Mouse (Mus musculus) forebrain, embryonic 13.5 days (tissue): Measurements from ENCODE around the gene Ndc80. TPM values are rescaled to one million over a fixed set of nuclear protein-coding genes. Genes with fewer than 3 reads are reported as not detected.

Experiments
- ATAC-seq: fragments of 200-750 bp; cut with Nextera tagmentation; 2 replicates; pipeline ENCODE4 v1.8.0; 2017
- H3K27ac ChIP-seq: fragments of 300-500 bp; sonication (generic); 2 replicates; pipeline ENCODE4 v1.5.1; 2015; ENCODE audit warnings: inconsistent platforms, mild to moderate bottlenecking, moderate library complexity
- H3K27me3 ChIP-seq: fragments of 300-500 bp; sonication (generic); 2 replicates; pipeline ENCODE4 v1.6.1; 2015; ENCODE audit warnings: mild to moderate bottlenecking, inconsistent platforms
- H3K36me3 ChIP-seq: fragments of 300-500 bp; sonication (generic); 2 replicates; pipeline ENCODE4 v1.6.1; 2015; ENCODE audit warnings: mild to moderate bottlenecking, inconsistent platforms; ENCODE audit not compliant: poor library complexity, severe bottlenecking
- H3K4me1 ChIP-seq: fragments of 300-500 bp; sonication (generic); 2 replicates; pipeline ENCODE4 v1.6.1; 2015; ENCODE audit warnings: inconsistent platforms
- H3K4me2 ChIP-seq: fragments of 300-500 bp; sonication (generic); 2 replicates; pipeline ENCODE4 v1.6.1; 2015; ENCODE audit warnings: inconsistent platforms, mild to moderate bottlenecking, moderate library complexity
- H3K4me3 ChIP-seq: fragments of 300-500 bp; sonication (generic); 2 replicates; pipeline ENCODE4 v1.5.1; 2015; ENCODE audit warnings: mild to moderate bottlenecking, inconsistent platforms
- H3K9ac ChIP-seq: fragments of 300-500 bp; sonication (generic); 2 replicates; pipeline ENCODE4 v1.6.1; 2015; ENCODE audit warnings: mild to moderate bottlenecking, inconsistent platforms
- H3K9me3 ChIP-seq: fragments of 300-500 bp; sonication (generic); replicated peaks from 2 replicates; pipeline ENCODE4 v1.6.1; 2016; ENCODE audit warnings: inconsistent platforms
- WGBS: fragments of 180-500 bp; shearing (Covaris S2); methylation state at CpG from one replicate; pipeline ENCODE4 v1.1.7; 2015; 5-methylcytosine and 5-hydroxymethylcytosine counted together
- polyA plus RNA-seq: library from polyadenylated mRNA; unstranded; fragments of >200 nt; fragmentation: Nextera tagmentation; extraction: Ambion mirVana; gene quantifications from 2 replicates; pipeline ENCODE4 v1.2.1, GENCODE M21; 2015

The Ndc80 gene
- polyA plus RNA-seq, 1 experiment from 2014 or later = 44.7 TPM

DNA sequence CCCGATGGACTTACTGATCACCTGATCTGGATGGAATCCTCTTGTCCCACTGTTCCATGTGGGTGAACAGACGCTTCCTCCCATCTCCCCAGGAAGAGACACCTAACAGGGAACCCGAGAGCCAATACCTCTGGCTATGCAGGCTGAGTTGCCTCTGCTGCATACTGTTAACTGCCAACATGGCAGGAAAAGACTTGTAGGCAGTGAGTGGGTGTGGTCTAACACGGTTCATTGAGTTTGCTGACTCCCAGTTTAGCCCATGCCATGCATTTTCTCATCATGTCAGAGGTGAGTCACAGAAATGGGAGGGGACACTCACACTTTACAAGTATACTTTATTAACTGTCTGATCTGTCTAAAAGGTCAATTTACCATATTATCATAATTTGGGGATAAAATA is 30.9 kb downstream of the Ndc80 start:
- no peaks in the 10 kb centered on the region for H3K27me3 ChIP-seq
- H3K36me3 ChIP-seq = peaks cover 64% of the 10 kb centered on the region
- H3K27ac ChIP-seq = no peak overlapping the region
- no peaks in the 10 kb centered on the region for H3K9me3 ChIP-seq
- WGBS = 95% methylated on average over 4 of the region's 4 CpGs
- no peaks in the 10 kb centered on the region for H3K4me1 ChIP-seq
- no peak overlapping the region for H3K4me2 ChIP-seq
- ATAC-seq = no peak
- H3K9ac ChIP-seq = no peak overlapping the region
- H3K4me3 ChIP-seq = no peak overlapping the region

- H3K36me3 ChIP-seq = peaks cover 21% of the 10 kb centered on the region
- no peak overlapping the region for H3K4me3 ChIP-seq
- no peaks in the 10 kb centered on the region for H3K27me3 ChIP-seq
- no peaks in the 10 kb centered on the region for H3K4me1 ChIP-seq
- no peaks in the 10 kb centered on the region for H3K9me3 ChIP-seq
- H3K27ac ChIP-seq = no peak overlapping the region
- no peak overlapping the region for H3K9ac ChIP-seq
- WGBS = 83% methylated on average over 4 of the region's 4 CpGs
- no peak for ATAC-seq
- H3K4me2 ChIP-seq = no peak overlapping the region
These were observed 35.3 kb downstream of the Ndc80 start for GRCm38 (mm10) chr17:71491332-71491686.

DNA sequence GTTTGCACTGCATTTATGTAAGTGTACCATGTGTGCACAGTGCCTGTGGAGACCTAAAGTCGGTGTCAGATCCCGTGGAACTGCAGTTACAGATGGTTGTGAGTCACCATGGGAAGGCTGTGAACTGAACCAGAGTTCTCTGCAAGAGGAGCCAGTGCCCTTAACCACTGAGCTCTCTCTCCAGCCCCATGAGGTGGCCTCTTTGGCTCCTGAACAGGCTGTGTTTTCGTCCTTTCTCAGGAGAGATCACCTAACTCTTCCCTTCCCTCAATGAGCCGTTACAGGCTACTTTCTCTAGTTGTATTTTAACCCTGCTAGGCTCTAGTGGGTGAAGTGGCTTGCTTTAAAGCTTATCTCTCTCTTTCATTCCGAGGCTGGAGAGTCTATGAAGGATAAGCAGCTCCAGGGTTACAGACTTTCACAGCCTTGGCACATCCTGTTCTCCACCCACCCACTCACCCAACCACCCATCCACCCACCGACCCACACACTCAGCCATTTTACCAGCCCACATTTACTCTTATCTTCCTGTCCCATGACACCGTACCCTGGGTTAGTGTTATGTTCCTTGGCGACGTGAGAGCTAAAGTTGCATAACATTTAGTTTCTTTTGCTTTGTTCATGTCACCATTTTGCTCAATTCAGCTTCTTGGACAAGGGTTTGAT is 35.9 kb downstream of the Ndc80 start:
- 0 out of 2 replicates have a peak, but pooled peaks cover 2% of the 10 kb centered on the region for H3K4me1 ChIP-seq
- no peaks in the 10 kb centered on the region for H3K9me3 ChIP-seq
- ATAC-seq = no peak
- H3K27me3 ChIP-seq = no peaks in the 10 kb centered on the region
- H3K4me3 ChIP-seq = no peak overlapping the region
- no peak overlapping the region for H3K27ac ChIP-seq
- 83% methylated on average over 9 of the region's 9 CpGs for WGBS
- H3K36me3 ChIP-seq = peaks cover 16% of the 10 kb centered on the region
- H3K4me2 ChIP-seq = no peak overlapping the region
- no peak overlapping the region for H3K9ac ChIP-seq

DNA sequence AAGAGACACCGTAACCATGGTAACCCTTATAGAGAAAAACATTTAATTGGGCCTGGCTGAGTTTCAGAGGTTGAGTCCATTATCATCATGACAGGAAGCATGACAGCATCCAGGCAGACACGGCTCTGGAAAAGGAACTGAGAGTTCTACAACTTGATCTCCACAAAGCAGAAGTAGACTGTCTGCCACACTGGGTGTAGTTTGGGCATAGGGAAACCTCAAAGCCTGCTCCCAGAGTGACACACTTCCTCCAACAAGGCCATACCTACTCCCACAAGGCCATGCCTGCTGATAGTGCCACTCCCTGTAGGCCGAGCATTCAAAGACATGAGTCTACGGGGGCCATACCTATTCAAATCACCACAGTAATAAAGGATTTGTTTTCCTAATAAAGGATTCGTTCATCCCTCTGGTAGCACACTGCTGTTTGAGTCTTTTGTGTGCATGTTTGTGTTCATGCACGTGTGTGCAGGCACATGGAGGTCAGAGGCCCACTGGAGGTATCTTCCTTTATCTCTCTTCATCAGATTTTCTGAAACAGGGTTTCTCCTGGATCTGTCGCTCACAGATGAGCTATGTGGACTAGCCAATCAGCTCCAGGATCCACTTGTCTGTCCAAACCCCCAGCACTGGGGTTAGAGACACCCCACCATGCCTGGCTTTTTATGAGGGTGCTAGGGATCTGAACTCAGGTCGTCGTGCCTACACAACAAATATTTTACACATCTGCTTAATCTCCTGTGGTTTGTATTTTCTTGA is 36.8 kb downstream of the Ndc80 start:
- Histone ChIP-seq H3K27me3 (no peaks in the 10 kb centered on the region), H3K4me3 (no peak overlapping the region), H3K9me3 (no peaks in the 10 kb centered on the region), H3K27ac (no peak overlapping the region), H3K36me3 (peaks cover 7% of the 10 kb centered on the region), H3K4me1 (0 out of 2 replicates have a peak, but pooled peaks cover 6% of the 10 kb centered on the region), H3K4me2 (no peak overlapping the region), H3K9ac (no peak overlapping the region)
- no peak for ATAC-seq
- 75% methylated on average over 9 of the region's 9 CpGs for WGBS

- 62% methylated on average over 8 of the region's 8 CpGs for WGBS
- H3K4me1 ChIP-seq = 0 out of 2 replicates have a peak, but pooled peaks cover 6% of the 10 kb centered on the region
These were observed 40.3 kb downstream of the Ndc80 start for GRCm38 (mm10) chr17:71486231-71486851.

DNA sequence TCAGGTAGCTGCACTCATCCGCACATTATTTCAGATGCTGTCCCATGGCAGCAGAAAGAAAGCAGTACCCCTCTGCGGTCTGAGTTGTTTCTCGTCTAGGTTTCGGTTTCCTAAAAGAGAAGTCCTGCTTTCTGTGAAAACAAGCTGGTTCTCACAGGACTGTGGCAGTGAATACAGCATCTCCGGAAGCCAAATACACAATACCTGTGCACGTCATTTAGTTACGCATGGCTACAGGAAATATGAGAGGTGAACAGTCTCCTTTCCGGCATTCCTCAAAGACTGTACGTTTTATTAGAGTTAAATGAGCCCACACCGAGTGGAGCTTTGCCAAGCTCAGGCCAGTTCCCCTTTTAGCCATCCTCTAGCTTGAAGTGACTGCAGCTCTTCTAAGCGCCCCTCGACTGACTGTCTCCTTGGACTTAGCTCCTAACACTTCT is 40.8 kb downstream of the Ndc80 start:
- 0 out of 2 replicates have a peak, but pooled peaks cover 6% of the 10 kb centered on the region for H3K4me1 ChIP-seq
- H3K9me3 ChIP-seq = no peaks in the 10 kb centered on the region
- no peak for ATAC-seq
- H3K4me3 ChIP-seq = no peak overlapping the region
- H3K9ac ChIP-seq = no peak overlapping the region
- no peaks in the 10 kb centered on the region for H3K36me3 ChIP-seq
- H3K27me3 ChIP-seq = no peaks in the 10 kb centered on the region
- peak overlapping the region; percentile 5; the same call in 1 of the 2 replicates for H3K4me2 ChIP-seq
- no peak overlapping the region for H3K27ac ChIP-seq
- WGBS = 65% methylated on average over 12 of the region's 12 CpGs

More at GRCm38 (mm10) chr17:71486231-71486851, 40.3 kb downstream of the Ndc80 start:
- H3K9me3 ChIP-seq = no peaks in the 10 kb centered on the region
- H3K36me3 ChIP-seq = no peaks in the 10 kb centered on the region
- no peak for ATAC-seq
- H3K4me3 ChIP-seq = no peak overlapping the region
- no peak overlapping the region for H3K9ac ChIP-seq
- no peaks in the 10 kb centered on the region for H3K27me3 ChIP-seq
- no peak overlapping the region for H3K4me2 ChIP-seq
- H3K27ac ChIP-seq = no peak overlapping the region

DNA sequence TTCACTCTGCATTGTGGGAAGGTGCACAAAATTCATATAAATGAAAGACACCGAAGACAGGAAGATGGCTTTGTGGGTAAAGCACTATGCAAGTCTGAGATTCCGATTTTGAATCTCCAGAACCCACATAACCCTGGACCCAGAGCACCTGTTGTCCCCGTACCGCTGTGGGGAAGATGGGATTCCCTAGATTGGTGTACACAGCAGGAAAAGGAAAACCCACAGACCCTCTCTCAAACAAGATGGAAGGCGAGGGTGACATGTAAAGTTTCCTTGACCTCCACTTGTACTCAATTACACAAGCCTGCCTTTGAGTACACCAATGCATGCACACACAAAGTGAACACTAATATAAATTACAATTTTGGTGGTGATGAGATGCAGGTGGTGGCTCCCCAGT is 41.9 kb downstream of the Ndc80 start:
- Histone ChIP-seq H3K27me3 (no peaks in the 10 kb centered on the region), H3K4me2 (no peak overlapping the region), H3K4me1 (0 out of 2 replicates have a peak, but pooled peaks cover 6% of the 10 kb centered on the region), H3K36me3 (no peaks in the 10 kb centered on the region), H3K9ac (no peak overlapping the region), H3K9me3 (no peaks in the 10 kb centered on the region), H3K27ac (no peak overlapping the region), H3K4me3 (no peak overlapping the region)
- no peak for ATAC-seq
- 93% methylated on average over 5 of the region's 5 CpGs for WGBS

GRCm38 (mm10) chr17:71483418-71484060 is 43.1 kb downstream of the Ndc80 start:
- H3K9me3 ChIP-seq = no peaks in the 10 kb centered on the region
- no peak overlapping the region for H3K9ac ChIP-seq
- H3K27ac ChIP-seq = no peak overlapping the region
- no peaks in the 10 kb centered on the region for H3K36me3 ChIP-seq
- no peak for ATAC-seq
- WGBS = 95% methylated on average over 7 of the region's 7 CpGs
- H3K27me3 ChIP-seq = no peaks in the 10 kb centered on the region
- no peak overlapping the region for H3K4me3 ChIP-seq
- H3K4me1 ChIP-seq = 0 out of 2 replicates have a peak, but pooled peaks cover 6% of the 10 kb centered on the region
- no peak overlapping the region for H3K4me2 ChIP-seq

GRCm38 (mm10) chr17:71479381-71479901 is 47.2 kb downstream of the Ndc80 start:
- Histone ChIP-seq H3K9me3 (no peaks in the 10 kb centered on the region), H3K27ac (no peak overlapping the region), H3K27me3 (no peaks in the 10 kb centered on the region), H3K9ac (no peak overlapping the region), H3K4me3 (no peak overlapping the region), H3K4me1 (peaks cover 7% of the 10 kb centered on the region), H3K4me2 (no peak overlapping the region), H3K36me3 (no peaks in the 10 kb centered on the region)
- ATAC-seq = no peak
- WGBS = 84% methylated on average over 5 of the region's 5 CpGs

- H3K4me3 ChIP-seq = no peak overlapping the region
- H3K27me3 ChIP-seq = no peaks in the 10 kb centered on the region
- no peaks in the 10 kb centered on the region for H3K9me3 ChIP-seq
- no peak overlapping the region for H3K4me2 ChIP-seq
- H3K9ac ChIP-seq = no peak overlapping the region
- no peak for ATAC-seq
- H3K4me1 ChIP-seq = peaks cover 15% of the 10 kb centered on the region
- H3K36me3 ChIP-seq = no peaks in the 10 kb centered on the region
- 98% methylated on average over 8 of the region's 8 CpGs for WGBS
- no peak overlapping the region for H3K27ac ChIP-seq
These were observed 49.2 kb downstream of the Ndc80 start for GRCm38 (mm10) chr17:71477481-71477880.

GRCm38 (mm10) chr17:71476346-71477020 is 50.2 kb downstream of the Ndc80 start:
- peak overlapping the region; percentile 87 for H3K4me2 ChIP-seq
- 70% methylated on average over 7 of the region's 7 CpGs for WGBS
- peaks cover 15% of the 10 kb centered on the region for H3K4me1 ChIP-seq
- H3K4me3 ChIP-seq = peak overlapping the region; percentile 86
- no peaks in the 10 kb centered on the region for H3K36me3 ChIP-seq
- ATAC-seq = no peak
- H3K9ac ChIP-seq = peak overlapping the region; percentile 94
- no peaks in the 10 kb centered on the region for H3K27me3 ChIP-seq
- H3K27ac ChIP-seq = 0 out of 2 replicates have a peak overlapping the region, but pooled peaks have one; percentile 98
- H3K9me3 ChIP-seq = no peaks in the 10 kb centered on the region
